Mouse (Mus musculus): ENCODE results near the gene Zfhx2.
"Not testable (repeated sequence)": the region's sequence is repeated elsewhere in the genome, so short reads cannot be mapped to it uniquely, and the experiment has no call there.

Zfhx2 gene

GRCm38 (mm10) chr14:55077481-55078365 is 14.4 kb downstream of the Zfhx2 start:
- no peak for DNase-seq

- no peak for DNase-seq
Observed at GRCm38 (mm10) chr14:55076956-55077355, 15.2 kb downstream of the Zfhx2 start.

GRCm38 (mm10) chr14:55076224-55076623 is 15.9 kb downstream of the Zfhx2 start:
- no peak for DNase-seq

GRCm38 (mm10) chr14:55074416-55074815 is 17.7 kb downstream of the Zfhx2 start:
- no peak for DNase-seq

- no peak for DNase-seq
Observed at GRCm38 (mm10) chr14:55071756-55072155, 20.4 kb downstream of the Zfhx2 start.

- no peak for DNase-seq
Observed at GRCm38 (mm10) chr14:55066042-55066441, 26.1 kb downstream of the Zfhx2 start.

GRCm38 (mm10) chr14:55065391-55065790 is 26.7 kb downstream of the Zfhx2 start:
- no peak for DNase-seq

GRCm38 (mm10) chr14:55064481-55065370 is 27.4 kb downstream of the Zfhx2 start:
- no peak for DNase-seq

GRCm38 (mm10) chr14:55063581-55064381 is 28.3 kb downstream of the Zfhx2 start:
- no peak for DNase-seq

- no peak for DNase-seq
Observed at GRCm38 (mm10) chr14:55063117-55063516, 29.0 kb downstream of the Zfhx2 start.

GRCm38 (mm10) chr14:55062626-55063025 is 29.5 kb downstream of the Zfhx2 start:
- no peak for DNase-seq

GRCm38 (mm10) chr14:55061845-55062244 is 30.3 kb downstream of the Zfhx2 start:
- no peak for DNase-seq

GRCm38 (mm10) chr14:55059931-55060330 is 32.2 kb downstream of the Zfhx2 start:
- no peak for DNase-seq

- no peak for DNase-seq
Observed at GRCm38 (mm10) chr14:55059009-55059408, 33.1 kb downstream of the Zfhx2 start.

GRCm38 (mm10) chr14:55055167-55055834 is 36.8 kb downstream of the Zfhx2 start:
- DNase-seq: no peak

- no peak for DNase-seq
Observed at GRCm38 (mm10) chr14:55054191-55054749, 37.9 kb downstream of the Zfhx2 start.

GRCm38 (mm10) chr14:55053708-55054190 is 38.4 kb downstream of the Zfhx2 start:
- no peak for DNase-seq

- no peak for DNase-seq
Observed at GRCm38 (mm10) chr14:55053050-55053449, 39.1 kb downstream of the Zfhx2 start.

GRCm38 (mm10) chr14:55052496-55052895 is 39.6 kb downstream of the Zfhx2 start:
- no peak for DNase-seq

GRCm38 (mm10) chr14:55047971-55048531 is 44.1 kb downstream of the Zfhx2 start:
- DNase-seq: no peak

- not testable (repeated sequence) for DNase-seq
Observed at GRCm38 (mm10) chr14:55043694-55044093, 48.4 kb downstream of the Zfhx2 start.
